Mouse (Mus musculus) mature B cell (primary cell): ENCODE measurements around the gene Arl2.

Source experiments
- in situ Hi-C: fragments of 300-500 bp; cut with MboI; formaldehyde crosslinking; loops from 2 replicates; pipeline ENCODE4 v1.14.3; 2019

Arl2 gene

GRCm38 (mm10) chr19:6126789-6127580 lies 14.4 kb downstream of the Arl2 start:
- in situ Hi-C loops = loop anchor here (10.0 kb wide), 1 partner anchor 162 kb away; the partner anchor contains the start of gene Pola2

- in situ Hi-C loops = loop anchor here (10.0 kb wide), 1 partner anchor 161 kb away; the partner anchor contains the start of gene Pola2
These were observed 15.1 kb downstream of the Arl2 start for GRCm38 (mm10) chr19:6126289-6126688.

DNA sequence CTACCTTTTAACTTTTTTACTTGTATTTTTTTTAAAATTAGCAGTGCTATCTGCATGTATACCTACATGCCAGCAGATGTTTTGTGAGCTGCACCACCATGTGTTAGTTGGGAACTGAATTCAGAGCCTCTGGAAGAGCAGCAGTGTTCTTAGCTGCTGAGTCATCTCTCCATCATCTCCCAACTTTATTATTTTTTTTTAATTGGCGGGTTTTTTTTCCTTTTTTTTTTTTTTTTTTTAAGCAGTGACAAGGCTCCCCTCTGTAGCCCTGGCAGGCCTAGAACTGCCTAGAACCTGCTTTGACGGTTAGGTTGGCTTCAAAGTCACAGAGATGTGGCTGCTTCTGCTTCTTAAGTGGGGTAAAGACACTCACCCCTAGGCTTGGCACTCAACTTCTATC lies 16.4 kb downstream of the Arl2 start:
- in situ Hi-C loops = loop anchor here (10.0 kb wide), 1 partner anchor 160 kb away; the partner anchor contains the start of gene Pola2

DNA sequence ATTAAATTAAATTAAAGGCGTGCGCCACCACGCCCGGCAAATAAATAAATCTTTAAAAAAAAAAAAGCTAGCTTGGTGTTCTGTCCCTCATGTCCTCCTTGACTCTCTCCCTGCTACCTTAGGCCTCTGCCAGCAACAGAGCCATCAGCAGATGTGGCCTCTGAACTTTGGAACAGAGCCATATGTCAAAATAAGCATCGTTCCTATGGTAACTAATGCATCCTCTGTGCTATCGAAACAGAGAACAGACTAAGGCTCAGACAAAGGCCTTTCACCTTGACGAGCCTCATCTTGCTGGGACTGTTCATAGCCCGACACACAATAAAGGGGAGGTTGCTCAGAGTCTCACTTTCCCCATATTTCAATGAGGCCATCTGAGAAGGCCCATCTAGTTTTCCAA lies 18.0 kb downstream of the Arl2 start:
- in situ Hi-C loops = loop anchor here (10.0 kb wide), 1 partner anchor 159 kb away; the partner anchor contains the start of gene Pola2

DNA sequence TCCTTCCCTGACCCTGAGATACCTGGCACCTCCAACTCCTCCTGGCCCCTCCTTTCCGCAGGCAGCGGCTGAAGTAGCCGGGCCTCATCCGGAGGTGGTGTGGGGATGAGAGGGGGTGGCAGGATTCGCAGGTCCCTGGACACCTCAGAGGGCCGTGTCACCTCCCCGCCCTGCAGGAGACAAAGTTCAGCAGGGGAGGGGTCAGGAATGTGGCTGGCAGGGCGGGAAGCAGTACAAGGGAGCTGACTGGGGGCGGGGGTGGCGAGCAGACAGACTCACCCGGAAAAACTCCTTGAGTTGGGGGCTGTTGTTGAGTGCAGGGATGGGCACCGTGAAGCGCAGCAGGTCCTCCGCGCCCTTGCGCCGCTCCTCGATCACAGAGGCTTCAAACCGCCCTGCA lies 19.6 kb downstream of the Arl2 start:
- in situ Hi-C loops = loop anchor here (10.0 kb wide), 1 partner anchor 157 kb away; the partner anchor contains the start of gene Pola2

- in situ Hi-C loops = no loop called here
These were observed 22.6 kb downstream of the Arl2 start for GRCm38 (mm10) chr19:6118677-6119185.

GRCm38 (mm10) chr19:6117986-6118676 lies 23.2 kb downstream of the Arl2 start, which contains the start of gene Sac3d1:
TSS of gene Sac3d1 (minus strand) at chr19:6118650.
- in situ Hi-C loops = no loop called here

GRCm38 (mm10) chr19:6117346-6117985 lies 23.9 kb downstream of the Arl2 start:
- in situ Hi-C loops = no loop called here

DNA sequence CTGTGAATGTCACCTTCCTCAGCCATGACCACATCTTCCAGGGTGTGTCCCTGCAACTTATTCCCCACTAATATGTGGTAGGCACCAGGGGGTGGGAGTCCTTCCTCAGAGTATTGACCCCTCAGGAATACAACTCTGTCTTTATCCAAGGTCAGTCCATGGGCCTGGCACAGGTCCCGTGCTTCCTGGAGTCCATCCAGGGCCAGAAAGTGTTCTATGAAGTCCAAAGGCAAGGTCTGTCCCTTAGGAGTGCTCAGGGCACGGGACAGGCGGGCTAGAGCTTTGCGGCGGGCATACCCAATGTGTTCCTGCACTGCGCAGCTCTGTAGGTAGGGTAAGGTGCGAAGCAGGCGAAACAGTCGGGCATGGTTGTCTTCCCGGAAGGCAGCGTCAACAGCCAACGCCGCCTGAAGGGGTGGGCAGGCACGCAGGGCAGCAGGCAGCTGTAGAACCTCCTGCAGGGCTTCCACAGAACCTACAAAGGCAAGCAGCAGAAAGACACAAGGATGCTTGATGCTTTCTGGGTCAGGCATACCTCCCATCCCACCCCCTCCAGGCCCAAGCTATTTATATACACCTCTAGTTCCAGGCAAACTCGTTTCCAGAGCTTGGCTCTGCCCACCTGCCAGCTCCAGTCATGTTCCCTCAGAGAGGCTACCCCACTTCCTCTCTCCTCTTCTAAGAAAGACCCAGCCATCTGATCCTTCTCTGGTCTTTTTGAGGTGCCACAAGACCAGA lies 25.1 kb downstream of the Arl2 start:
- in situ Hi-C loops = no loop called here

DNA sequence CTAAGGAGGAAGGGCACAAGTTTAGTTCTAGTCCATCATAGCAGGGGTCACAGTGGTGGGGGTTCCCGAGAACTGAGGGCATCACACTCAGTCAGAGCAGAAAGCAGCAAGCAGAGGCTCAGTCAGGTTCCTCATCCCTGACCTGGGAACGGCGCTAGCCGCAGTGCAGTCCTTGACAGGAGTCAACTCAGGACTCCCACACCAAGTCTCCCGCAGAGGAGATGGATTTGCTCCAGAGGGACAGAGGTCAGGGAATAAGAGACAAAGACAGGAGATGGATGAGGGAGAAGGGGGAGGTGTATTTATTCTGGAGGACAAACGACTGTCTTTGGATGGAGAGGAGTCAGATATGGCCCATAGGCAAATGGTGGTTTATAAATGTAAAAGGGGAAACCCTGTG lies 28.2 kb downstream of the Arl2 start:
- in situ Hi-C loops = no loop called here

DNA sequence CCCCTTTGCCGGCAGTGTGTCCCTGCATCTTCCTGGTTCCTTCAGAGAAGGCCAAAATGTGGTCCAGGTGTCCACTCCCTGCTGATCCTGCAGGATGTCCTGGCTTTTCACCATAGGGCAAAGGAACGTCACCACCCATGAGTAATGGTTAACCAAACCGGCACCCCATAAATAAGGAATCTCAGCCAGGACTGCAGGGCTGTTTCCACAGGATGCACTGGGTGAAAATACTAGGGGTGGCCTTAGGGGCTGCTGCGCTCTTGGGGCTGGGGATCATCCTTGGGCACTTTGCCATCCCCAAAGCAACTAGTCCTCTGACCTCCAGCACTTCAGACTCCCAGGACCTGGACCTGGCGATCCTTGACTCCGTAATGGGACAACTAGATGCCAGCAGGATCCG lies 35.8 kb downstream of the Arl2 start, which contains the start of gene Naaladl1:
Gene Naaladl1, plus strand, starts transcription at position 197 of the 400 bp plus-strand sequence.
- in situ Hi-C loops = no loop called here

DNA sequence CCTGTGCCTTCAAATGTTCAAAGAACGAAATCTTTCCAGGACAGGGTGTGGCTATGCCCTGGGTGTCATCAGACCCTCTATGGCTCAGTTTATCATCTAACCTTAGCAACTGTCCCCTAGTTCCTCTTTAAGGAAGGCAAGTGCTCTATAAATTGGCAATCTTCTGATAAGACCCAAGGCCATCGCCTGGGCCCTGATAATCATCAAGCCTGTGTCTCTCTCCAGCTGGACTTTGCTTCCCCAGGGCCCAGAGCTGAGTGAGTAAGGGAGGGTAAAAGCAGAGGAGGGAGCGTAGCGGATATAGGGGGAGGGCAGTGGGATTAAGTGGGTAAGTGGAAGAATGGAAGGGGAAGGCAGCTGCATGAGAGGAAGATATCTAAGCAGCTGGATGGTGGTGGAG lies 36.9 kb downstream of the Arl2 start:
- in situ Hi-C loops = no loop called here

- in situ Hi-C loops = no loop called here
These were observed 39.0 kb downstream of the Arl2 start for GRCm38 (mm10) chr19:6102169-6102853.

DNA sequence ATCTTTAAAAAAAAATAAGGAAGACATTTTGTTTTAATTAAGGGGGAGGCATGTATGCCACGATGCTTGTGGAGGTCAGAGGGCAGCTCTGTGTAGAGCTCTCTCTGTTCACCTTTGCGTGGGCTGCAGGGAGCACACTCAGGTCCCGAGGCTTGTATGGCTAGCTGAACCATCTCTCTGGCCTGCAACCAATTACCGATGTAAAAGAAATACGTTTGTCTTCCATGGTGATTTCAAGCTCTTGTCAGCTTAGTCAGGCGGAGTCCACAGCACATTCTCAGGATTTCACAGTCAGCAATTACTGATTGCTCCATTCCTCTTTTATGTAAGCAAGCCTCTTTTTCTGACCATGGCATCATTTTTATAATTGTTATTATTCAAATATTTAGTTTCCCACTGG lies 40.2 kb downstream of the Arl2 start:
- in situ Hi-C loops = no loop called here

DNA sequence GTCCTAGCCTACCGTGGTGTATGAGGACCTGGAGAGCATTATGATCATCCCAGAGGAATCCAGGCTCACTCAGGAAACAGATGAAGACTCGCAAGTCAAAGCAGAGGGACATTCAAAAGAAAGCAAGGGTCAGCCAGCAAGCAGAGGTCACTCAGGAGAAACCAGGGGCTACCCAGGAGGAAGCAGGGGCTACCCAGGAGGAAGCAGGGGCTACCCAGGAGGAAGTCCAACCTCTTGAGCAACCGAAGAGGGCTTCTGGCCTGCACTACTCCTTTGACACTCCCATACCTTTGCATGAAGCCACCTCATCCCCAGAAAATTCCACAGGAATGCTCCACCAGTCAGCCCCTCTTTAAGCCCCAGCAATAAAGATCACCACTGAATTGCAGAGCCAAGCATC lies 43.5 kb downstream of the Arl2 start:
- in situ Hi-C loops = no loop called here

DNA sequence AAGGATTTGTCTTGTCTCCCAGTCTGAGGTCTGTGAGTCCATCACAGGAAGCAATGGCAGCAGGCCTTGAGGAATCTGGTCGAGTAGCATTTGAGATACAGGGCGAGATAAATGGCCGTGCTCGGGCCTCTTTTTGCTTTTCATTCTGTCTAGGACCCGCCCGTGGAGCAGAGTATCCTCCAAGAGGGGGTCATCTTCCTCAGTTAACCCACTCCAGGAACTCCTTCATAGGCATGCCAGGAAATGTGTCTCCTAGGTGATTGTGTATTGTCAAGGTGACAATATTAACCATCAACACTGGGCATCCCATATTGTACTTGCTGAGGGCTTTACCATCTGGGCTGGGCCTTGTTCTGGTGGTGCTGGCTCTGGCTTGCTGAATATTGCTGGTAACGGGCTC lies 47.2 kb downstream of the Arl2 start, which contains the start of gene AC131692.1:
Gene AC131692.1, plus strand, starts transcription at position 301 of the 400 bp plus-strand sequence.
- in situ Hi-C loops = no loop called here

DNA sequence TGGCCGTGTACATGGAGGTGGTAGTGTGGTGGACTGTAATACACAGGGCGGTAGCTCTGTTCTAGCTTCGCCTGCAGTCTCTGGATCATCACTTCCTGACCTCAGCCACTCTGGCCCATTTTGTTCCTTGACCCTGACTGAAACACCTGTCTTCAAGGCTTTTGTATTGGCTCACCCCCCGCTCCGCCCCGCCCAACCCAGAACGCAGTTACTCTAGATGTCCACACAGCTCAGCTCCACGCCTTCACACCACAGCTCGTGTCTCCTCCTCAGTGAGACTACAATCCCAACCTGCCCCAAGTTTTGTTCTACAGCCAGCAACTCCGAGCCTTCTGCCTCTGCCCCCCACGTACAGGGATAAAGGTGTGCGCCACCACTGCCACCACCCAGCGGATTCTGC lies 52.5 kb downstream of the Arl2 start:
- in situ Hi-C loops = no loop called here

DNA sequence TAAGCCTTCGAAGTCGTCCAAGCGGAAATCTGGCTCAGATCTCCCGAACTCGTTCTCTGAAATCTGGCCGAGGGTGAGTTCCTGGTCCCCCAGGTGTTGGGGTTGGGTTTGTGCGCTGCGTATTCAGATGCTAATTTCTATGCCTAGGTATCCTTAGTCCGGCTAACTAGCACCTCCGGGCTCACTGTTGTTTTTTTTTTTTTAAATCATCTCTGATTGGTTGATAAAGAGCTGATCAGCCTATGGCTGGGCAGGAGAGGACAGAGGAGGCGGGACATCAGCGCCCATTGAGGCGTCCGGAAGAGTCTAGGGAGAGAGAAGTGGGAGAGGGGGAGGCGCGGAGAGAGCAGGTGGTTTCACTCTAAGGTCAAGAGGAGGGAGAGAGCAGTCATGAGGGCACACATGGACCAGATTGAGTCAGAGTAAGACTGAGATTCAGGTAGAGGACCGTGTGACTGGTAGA lies 55.9 kb downstream of the Arl2 start:
- in situ Hi-C loops = no loop called here

DNA sequence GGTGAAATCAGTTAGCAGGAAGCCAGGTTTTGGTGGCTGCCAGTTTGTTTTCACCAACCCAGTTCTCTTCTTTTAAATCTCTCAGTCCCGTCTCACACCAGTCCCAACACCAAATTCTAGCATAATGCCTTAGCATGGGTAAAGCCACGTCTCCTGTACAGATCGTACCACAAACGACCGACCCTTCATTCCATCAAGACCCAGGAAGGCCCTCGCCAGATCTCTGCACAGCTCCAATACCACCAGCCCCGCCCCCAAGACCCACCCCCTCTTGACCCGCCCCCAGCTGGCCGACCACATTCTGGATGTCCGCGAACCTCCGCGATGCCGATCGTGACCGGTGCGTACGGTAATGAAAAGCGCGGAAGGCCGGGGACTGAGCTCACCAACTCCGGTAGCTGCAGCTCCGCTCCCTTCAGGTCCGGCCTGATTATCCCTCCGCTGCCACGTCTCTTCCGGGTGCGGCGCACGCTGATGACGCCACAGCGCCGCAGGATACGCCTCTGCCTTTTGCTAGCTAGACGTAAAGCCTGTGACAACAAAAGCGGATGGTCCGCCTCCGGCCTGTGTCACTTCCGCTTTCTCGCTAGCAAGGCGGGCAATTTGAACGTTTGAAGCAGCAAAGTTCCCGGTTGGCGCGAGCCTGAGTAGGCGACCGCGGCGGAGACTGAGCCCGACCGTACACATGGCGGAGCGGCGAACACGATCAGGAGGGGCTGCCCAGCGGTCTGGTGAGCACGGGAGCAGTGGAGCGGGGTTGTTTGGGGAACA lies 56.7 kb downstream of the Arl2 start, which contains the start of the genes Zfpl1 and Cdca5:
Gene Zfpl1, minus strand, starts transcription at position 479 of the 771 bp plus-strand sequence.
Gene Cdca5, plus strand, starts transcription at position 506 of the 771 bp plus-strand sequence.
- in situ Hi-C loops = no loop called here
